Mouse (Mus musculus): ENCODE measurements around the gene Eef1akmt3. TPM values are rescaled to one million over a fixed set of nuclear protein-coding genes. Genes with fewer than 3 reads are reported as not detected.

Eef1akmt3 gene
- polyA plus RNA-seq, 1 experiment from 2014 or later, result 0.89 TPM

DNA sequence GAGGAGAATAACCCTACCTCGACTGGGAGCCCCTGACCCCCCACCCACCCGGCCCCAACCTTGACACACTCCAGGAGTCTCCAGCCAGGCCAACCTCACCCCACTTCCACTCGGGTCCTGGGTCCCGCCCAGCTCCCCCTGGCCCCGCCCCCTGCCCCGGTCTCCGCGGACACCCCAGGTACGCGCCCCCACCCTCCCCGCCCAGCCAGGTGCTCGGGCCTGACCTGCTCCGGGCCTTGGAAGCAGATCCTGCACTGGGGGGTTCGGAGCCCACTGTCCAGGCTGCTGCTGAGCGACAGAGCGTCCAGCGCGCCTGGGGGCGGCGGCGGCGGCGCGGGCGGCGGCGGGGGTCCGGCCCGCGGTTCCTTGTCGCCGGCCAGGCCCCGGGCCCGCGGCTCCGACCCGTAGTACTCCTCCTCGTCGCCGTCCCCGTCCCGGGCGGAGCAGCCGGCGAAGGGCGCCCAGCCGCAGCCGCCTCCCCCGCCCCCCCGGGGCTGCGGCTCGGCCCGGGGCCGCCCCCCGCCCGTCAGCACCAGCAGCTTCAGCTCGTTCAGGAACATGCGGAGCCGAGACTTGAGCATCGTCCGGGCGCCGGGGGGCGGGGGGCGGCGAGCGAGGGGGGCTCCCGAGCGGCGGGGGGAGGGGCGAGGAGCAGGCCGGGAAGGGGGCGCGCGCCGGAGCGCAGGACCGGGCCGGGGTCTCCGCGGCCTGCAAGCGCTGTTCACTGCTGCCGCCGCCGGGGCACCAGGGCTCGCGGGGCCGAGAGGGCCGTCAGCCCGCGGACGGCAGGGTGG, 18.1 kb upstream of the Eef1akmt3 start:
- Histone ChIP-seq H3K9me3 (ENCODE audit: control insufficient read depth, low read length) (no peaks in the 10 kb centered on the region), H3K27me3 (ENCODE audit: control insufficient read depth, insufficient read depth, low read length) (peaks cover 8% of the 10 kb centered on the region), H3K9ac (ENCODE audit: low read depth, low read length) (peak overlapping the region; percentile 83), H3K4me2 (replicated peaks; ENCODE audit: low read depth, low read length) (peak overlapping the region; percentile 97), H3K27ac (ENCODE audit: low read depth, low read length) (0 out of 2 replicates have a peak overlapping the region, but pooled peaks have one; percentile 24), H3K4me1 (ENCODE audit: control insufficient read depth, insufficient read depth, low read length) (peaks cover 21% of the 10 kb centered on the region), H3K4me3 (ENCODE audit: low read length) (peak overlapping the region; percentile 83), H3K36me3 (ENCODE audit: control insufficient read depth, insufficient read depth, low read length) (peaks cover 16% of the 10 kb centered on the region; the same call in 1 of the 2 replicates)
- WGBS, result 1% methylated on average over 32 of the region's 92 CpGs
- no peak for ATAC-seq (ENCODE audit: low FRiP score, low TSS enrichment)

DNA sequence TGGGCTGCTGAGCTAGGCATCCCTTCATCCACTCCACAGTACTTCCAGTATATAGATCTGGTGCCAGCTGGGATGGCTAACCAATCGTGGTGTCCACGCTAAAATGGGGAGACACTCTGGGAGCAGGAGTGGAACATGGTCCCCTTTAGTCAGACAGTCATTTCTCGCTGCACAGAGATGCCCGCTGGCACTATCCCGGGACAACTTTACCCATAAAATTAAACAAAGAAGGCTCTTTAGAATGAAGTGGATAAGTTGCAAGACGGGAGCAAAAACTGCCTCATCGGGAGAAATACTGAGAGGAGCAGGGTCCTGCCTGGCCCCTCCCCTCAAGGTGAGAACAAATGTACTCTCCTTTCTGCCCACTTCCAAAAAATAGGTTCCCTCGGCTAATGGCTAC, 17.4 kb upstream of the Eef1akmt3 start:
- Histone ChIP-seq H3K9ac (ENCODE audit: low read depth, low read length) (peak overlapping the region; percentile 83; the same call in 1 of the 2 replicates), H3K36me3 (ENCODE audit: control insufficient read depth, insufficient read depth, low read length) (peaks cover 16% of the 10 kb centered on the region; the same call in 1 of the 2 replicates), H3K9me3 (ENCODE audit: control insufficient read depth, low read length) (no peaks in the 10 kb centered on the region), H3K4me3 (ENCODE audit: low read length) (peak overlapping the region; percentile 83), H3K4me2 (replicated peaks; ENCODE audit: low read depth, low read length) (peak overlapping the region; percentile 97), H3K27me3 (ENCODE audit: control insufficient read depth, insufficient read depth, low read length) (peaks cover 8% of the 10 kb centered on the region), H3K4me1 (ENCODE audit: control insufficient read depth, insufficient read depth, low read length) (peaks cover 21% of the 10 kb centered on the region), H3K27ac (ENCODE audit: low read depth, low read length) (no peak overlapping the region)
- ATAC-seq (ENCODE audit: low FRiP score, low TSS enrichment), result no peak
- 9% methylated on average over 8 of the region's 8 CpGs for WGBS

DNA sequence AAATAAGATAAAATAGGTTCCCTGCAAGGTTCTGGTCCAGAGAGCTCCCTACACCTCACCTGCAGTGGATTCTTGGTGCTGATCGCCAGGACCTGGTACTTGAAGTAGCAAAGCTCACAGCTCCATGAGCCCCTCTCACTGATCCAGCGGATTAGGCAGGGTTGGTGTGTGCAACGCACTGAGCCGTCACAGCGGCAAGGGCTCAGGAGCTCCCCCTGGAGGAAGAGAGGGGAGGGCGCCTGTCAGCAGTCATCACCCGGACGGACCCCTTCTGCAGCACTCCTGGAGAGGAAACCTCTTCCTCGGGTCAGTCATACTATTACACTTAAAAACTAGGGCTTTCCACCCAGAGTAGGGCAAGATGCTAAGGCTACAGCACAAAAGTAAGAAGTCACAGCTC, 16.8 kb upstream of the Eef1akmt3 start:
- Histone ChIP-seq H3K9me3 (ENCODE audit: control insufficient read depth, low read length) (no peaks in the 10 kb centered on the region), H3K4me1 (ENCODE audit: control insufficient read depth, insufficient read depth, low read length) (peaks cover 21% of the 10 kb centered on the region), H3K36me3 (ENCODE audit: control insufficient read depth, insufficient read depth, low read length) (peaks cover 16% of the 10 kb centered on the region; the same call in 1 of the 2 replicates), H3K4me3 (ENCODE audit: low read length) (peak overlapping the region; percentile 83; the same call in 1 of the 2 replicates), H3K27ac (ENCODE audit: low read depth, low read length) (no peak overlapping the region), H3K4me2 (replicated peaks; ENCODE audit: low read depth, low read length) (peak overlapping the region; percentile 97), H3K27me3 (ENCODE audit: control insufficient read depth, insufficient read depth, low read length) (peaks cover 8% of the 10 kb centered on the region), H3K9ac (ENCODE audit: low read depth, low read length) (no peak overlapping the region; the same call in 1 of the 2 replicates)
- ATAC-seq (ENCODE audit: low FRiP score, low TSS enrichment), result peak; percentile 20; the same call in 1 of the 2 replicates
- 1% methylated on average over 9 of the region's 9 CpGs for WGBS

DNA sequence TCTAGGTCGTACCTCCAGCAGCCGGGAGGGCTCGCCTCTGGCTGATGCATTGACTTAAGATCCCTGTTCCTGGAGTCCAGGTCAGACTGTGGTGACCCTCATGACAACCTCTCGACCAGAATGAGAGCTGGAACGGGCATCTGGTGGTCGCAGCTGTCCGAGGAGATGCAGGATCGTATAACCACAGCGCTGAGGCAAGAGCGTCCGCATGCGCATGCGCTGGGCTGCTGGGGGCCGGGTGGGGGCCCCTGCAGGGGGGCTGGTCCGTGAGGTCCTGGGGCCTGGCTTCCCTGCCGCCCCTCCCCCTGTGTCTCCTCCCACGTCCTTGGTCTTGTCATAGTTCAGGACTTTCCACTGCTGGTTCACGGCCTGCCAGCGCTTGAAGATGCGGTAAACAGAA, 15.2 kb upstream of the Eef1akmt3 start:
- H3K4me2 ChIP-seq (replicated peaks; ENCODE audit: low read depth, low read length), result no peak overlapping the region
- 83% methylated on average over 20 of the region's 20 CpGs for whole genome bisulfite sequencing
- no peaks in the 10 kb centered on the region for H3K9me3 ChIP-seq (ENCODE audit: control insufficient read depth, low read length)
- H3K27me3 ChIP-seq (ENCODE audit: control insufficient read depth, insufficient read depth, low read length), result peaks cover 8% of the 10 kb centered on the region
- H3K9ac ChIP-seq (ENCODE audit: low read depth, low read length), result no peak overlapping the region
- H3K4me1 ChIP-seq (ENCODE audit: control insufficient read depth, insufficient read depth, low read length), result peaks cover 18% of the 10 kb centered on the region
- H3K4me3 ChIP-seq (ENCODE audit: low read length), result no peak overlapping the region
- H3K27ac ChIP-seq (ENCODE audit: low read depth, low read length), result no peak overlapping the region
- peaks cover 16% of the 10 kb centered on the region; the same call in 1 of the 2 replicates for H3K36me3 ChIP-seq (ENCODE audit: control insufficient read depth, insufficient read depth, low read length)
- no peak for ATAC-seq (ENCODE audit: low FRiP score, low TSS enrichment)

DNA sequence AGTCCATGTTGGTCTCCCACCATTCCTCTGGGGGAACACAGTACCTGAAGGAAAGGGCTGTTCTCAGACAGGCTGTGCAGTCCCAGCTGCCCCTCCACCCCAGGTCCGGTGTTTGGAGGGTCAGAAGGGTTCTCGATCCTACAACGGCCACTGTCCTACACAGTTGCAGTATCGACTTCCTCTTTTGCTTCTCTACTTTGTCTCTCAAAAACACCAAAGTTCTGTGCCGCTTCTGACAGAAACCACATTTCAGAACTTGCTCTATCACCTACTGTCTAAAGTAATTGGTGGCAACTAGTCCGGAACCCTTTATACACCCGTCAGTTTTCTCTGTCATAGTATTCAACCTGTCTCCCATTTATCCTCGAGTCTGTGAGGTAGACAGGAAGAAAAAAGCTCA, 14.1 kb upstream of the Eef1akmt3 start:
- Histone ChIP-seq H3K4me1 (ENCODE audit: control insufficient read depth, insufficient read depth, low read length) (peaks cover 13% of the 10 kb centered on the region), H3K9me3 (ENCODE audit: control insufficient read depth, low read length) (no peaks in the 10 kb centered on the region), H3K27ac (ENCODE audit: low read depth, low read length) (no peak overlapping the region), H3K36me3 (ENCODE audit: control insufficient read depth, insufficient read depth, low read length) (peaks cover 16% of the 10 kb centered on the region; the same call in 1 of the 2 replicates), H3K4me2 (replicated peaks; ENCODE audit: low read depth, low read length) (no peak overlapping the region), H3K4me3 (ENCODE audit: low read length) (no peak overlapping the region), H3K9ac (ENCODE audit: low read depth, low read length) (no peak overlapping the region), H3K27me3 (ENCODE audit: control insufficient read depth, insufficient read depth, low read length) (peaks cover 12% of the 10 kb centered on the region)
- WGBS, result 87% methylated on average over 8 of the region's 8 CpGs
- no peak for ATAC-seq (ENCODE audit: low FRiP score, low TSS enrichment)

DNA sequence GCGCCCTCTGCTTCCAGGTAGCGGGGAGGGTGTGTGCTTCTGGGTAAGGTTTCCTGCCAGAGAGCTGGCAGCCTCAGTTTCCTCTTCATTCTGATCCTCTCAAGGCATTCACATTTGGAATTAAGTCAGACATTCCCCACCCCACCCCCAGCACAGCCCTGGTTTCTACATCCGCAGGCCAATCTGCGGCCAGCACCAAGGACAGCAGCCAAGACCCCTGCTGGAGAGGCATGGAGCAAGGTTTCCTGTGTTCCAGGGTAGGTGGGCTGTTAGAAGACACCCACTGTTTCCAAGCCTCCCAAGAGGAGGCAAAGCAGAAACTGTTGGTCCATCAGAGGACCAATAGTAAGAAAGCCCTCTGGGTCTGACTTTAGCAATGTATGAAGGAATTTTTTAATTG, 13.3 kb upstream of the Eef1akmt3 start:
- H3K9me3 ChIP-seq (ENCODE audit: control insufficient read depth, low read length), result no peaks in the 10 kb centered on the region
- H3K36me3 ChIP-seq (ENCODE audit: control insufficient read depth, insufficient read depth, low read length), result peaks cover 16% of the 10 kb centered on the region; the same call in 1 of the 2 replicates
- WGBS, result 66% methylated on average over 4 of the region's 4 CpGs
- H3K27me3 ChIP-seq (ENCODE audit: control insufficient read depth, insufficient read depth, low read length), result peaks cover 19% of the 10 kb centered on the region
- no peak for ATAC-seq (ENCODE audit: low FRiP score, low TSS enrichment)
- no peak overlapping the region for H3K9ac ChIP-seq (ENCODE audit: low read depth, low read length)
- no peak overlapping the region for H3K4me3 ChIP-seq (ENCODE audit: low read length)
- H3K4me2 ChIP-seq (replicated peaks; ENCODE audit: low read depth, low read length), result no peak overlapping the region
- H3K27ac ChIP-seq (ENCODE audit: low read depth, low read length), result no peak overlapping the region
- H3K4me1 ChIP-seq (ENCODE audit: control insufficient read depth, insufficient read depth, low read length), result peaks cover 17% of the 10 kb centered on the region

DNA sequence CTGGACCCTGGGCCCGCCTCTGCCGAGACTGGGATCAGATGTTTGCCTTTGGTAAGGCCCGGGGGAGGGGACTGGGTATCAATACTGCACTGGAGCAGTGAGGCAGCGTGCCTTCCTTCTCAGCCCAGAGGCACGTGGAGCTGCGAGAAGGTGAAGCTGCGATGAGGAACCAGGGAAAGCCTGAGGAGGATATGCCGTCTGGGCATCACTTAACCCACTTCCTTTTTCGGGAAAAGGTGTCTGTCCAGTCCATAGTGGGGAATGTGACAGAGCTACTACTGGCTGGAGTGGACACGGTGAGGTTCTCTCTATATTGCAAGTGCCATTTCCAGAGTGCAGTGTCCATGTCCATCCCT, 8.8 kb upstream of the Eef1akmt3 start:
- 20% methylated on average over 10 of the region's 10 CpGs for WGBS
- no peak overlapping the region for H3K4me3 ChIP-seq (ENCODE audit: low read length)
- H3K9ac ChIP-seq (ENCODE audit: low read depth, low read length), result no peak overlapping the region
- H3K4me1 ChIP-seq (ENCODE audit: control insufficient read depth, insufficient read depth, low read length), result peaks cover 9% of the 10 kb centered on the region; the same call in 1 of the 2 replicates
- no peak overlapping the region for H3K4me2 ChIP-seq (replicated peaks; ENCODE audit: low read depth, low read length)
- ATAC-seq (ENCODE audit: low FRiP score, low TSS enrichment), result 0 out of 2 replicates have a peak, but pooled peaks have one; percentile 33
- H3K9me3 ChIP-seq (ENCODE audit: control insufficient read depth, low read length), result no peaks in the 10 kb centered on the region
- H3K27me3 ChIP-seq (ENCODE audit: control insufficient read depth, insufficient read depth, low read length), result peaks cover 32% of the 10 kb centered on the region
- H3K27ac ChIP-seq (ENCODE audit: low read depth, low read length), result no peak overlapping the region
- H3K36me3 ChIP-seq (ENCODE audit: control insufficient read depth, insufficient read depth, low read length), result no peaks in the 10 kb centered on the region; the same call in none of the 2 replicates

DNA sequence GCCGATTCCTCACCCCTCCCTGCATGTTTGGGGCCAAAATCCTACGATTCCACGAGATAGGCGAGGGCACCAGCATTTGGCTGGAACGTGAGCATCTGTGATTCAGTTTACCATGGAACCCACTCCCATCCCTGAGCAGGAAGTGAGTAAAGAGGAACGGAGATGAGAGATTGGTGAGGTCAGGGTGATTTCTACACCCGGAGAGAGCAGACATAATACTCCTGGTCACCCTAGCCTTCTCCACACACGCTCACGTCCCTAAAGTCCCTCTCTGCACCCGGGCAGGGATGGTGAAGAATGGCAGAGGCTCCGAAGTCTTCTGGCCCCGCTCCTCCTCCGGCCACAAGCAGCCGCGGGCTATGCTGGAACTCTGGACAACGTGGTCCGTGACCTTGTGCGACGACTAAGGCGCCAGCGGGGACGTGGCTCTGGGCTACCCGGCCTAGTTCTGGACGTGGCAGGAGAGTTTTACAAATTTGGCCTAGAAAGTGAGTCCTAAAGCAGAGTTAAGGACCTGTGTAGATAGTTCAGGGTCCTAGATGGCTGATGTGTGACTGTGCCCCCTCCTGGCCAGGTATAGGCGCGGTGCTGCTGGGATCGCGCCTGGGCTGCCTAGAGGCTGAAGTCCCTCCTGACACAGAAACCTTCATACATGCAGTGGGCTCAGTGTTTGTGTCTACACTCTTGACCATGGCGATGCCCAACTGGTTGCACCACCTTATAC, 8.2 kb upstream of the Eef1akmt3 start:
- peaks cover 32% of the 10 kb centered on the region for H3K27me3 ChIP-seq (ENCODE audit: control insufficient read depth, insufficient read depth, low read length)
- peak overlapping the region; percentile 24; the same call in 1 of the 2 replicates for H3K9ac ChIP-seq (ENCODE audit: low read depth, low read length)
- peak overlapping the region; percentile 8 for H3K4me2 ChIP-seq (replicated peaks; ENCODE audit: low read depth, low read length)
- ATAC-seq (ENCODE audit: low FRiP score, low TSS enrichment), result peak; percentile 24; the same call in 1 of the 2 replicates
- no peaks in the 10 kb centered on the region for H3K9me3 ChIP-seq (ENCODE audit: control insufficient read depth, low read length)
- H3K4me3 ChIP-seq (ENCODE audit: low read length), result peak overlapping the region; percentile 22
- peaks cover 9% of the 10 kb centered on the region; the same call in 1 of the 2 replicates for H3K4me1 ChIP-seq (ENCODE audit: control insufficient read depth, insufficient read depth, low read length)
- H3K27ac ChIP-seq (ENCODE audit: low read depth, low read length), result no peak overlapping the region
- 2% methylated on average over 29 of the region's 29 CpGs for WGBS
- H3K36me3 ChIP-seq (ENCODE audit: control insufficient read depth, insufficient read depth, low read length), result peaks cover 5% of the 10 kb centered on the region

Data from kidney, embryonic 14.5 days (tissue).